8 mouse cellular contexts compared by ENCODE assay signal in the genomic region with DNA sequence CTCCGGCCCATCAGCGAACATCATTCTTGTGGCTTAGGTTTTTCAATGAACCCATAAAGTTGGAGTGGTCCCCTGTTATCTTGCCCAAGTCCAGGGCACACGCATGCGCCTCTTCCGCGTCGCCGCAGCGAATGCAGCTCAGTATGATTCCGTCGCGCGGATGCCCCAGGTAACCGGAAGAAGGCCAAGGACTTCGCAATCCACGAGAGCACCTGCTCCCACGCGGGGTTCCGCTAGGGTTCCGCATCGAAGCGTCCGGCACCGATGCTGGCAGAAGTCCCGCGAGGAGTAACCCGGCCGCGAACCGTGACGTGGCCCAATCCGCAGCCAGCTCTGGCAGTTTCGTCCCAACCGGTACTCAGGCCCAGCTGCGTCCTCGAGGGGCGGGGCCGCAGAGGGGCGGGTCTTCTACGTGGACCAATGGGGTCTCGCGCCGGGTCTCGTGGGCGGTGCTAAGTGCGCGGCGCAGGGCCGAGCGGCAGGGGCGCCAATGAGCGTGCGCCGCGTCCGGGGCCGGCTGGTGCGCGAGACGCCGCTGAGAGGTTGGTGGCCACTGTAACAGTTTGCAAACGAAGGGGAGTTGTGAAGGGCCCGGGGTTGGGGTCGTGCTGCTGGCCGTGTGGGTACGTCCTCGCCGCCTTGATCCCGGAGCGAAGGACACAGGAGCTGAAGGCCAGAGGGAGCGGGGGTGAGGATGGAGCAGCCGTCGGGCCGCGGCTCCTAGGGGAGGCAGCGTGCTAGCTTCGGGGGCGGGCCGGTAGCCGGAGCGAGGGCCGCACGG. TPM values are rescaled to one million over a fixed set of nuclear protein-coding genes. Genes with fewer than 3 reads are reported as not detected.
A peak's percentile ranks its signal among the peaks of the same experiment; 100 is the strongest.
DNase-seq lines count a peak whose midpoint lies in the region; ATAC-seq and TF ChIP-seq lines count a peak whose summit lies in the region.

A gene (plus strand): TSS at position 437 of the 781 bp plus-strand sequence.

- peaks cover 30 to 39% of the 10 kb centered on the region in 2 experiments for H3K36me3 ChIP-seq in CH12.LX (replicated peaks in 1 of 2; ENCODE audit: control insufficient read depth in 1 of 2, insufficient read depth in 1 of 2, low read length in 1 of 2)
- peaks cover 19% of the 10 kb centered on the region for H3K36me3 ChIP-seq in forebrain, embryonic 11.5 days (ENCODE audit: control insufficient read depth, insufficient read depth, low read length)
- peaks cover 35% of the 10 kb centered on the region for H3K36me3 ChIP-seq in heart, embryonic 16.5 days (ENCODE audit: control insufficient read depth, insufficient read depth)
- H3K36me3 ChIP-seq in liver, embryonic 15.5 days (replicated peaks) = peaks cover 36% of the 10 kb centered on the region
- H3K36me3 ChIP-seq in neural tube, embryonic 12.5 days = peaks cover 33% of the 10 kb centered on the region

- peak; percentile 86 for TF ChIP-seq POLR2A in CH12.LX (IDR thresholded peaks at IDR 0.05; ENCODE audit: low read depth, low read length)

- H3K9ac ChIP-seq in CH12.LX (ENCODE audit: insufficient read depth, low read depth) = peak within 1 kb of the TSS; percentile 93
- peak within 1 kb of the TSS; percentile 94 for H3K9ac ChIP-seq in forebrain, embryonic 11.5 days (ENCODE audit: low read length)
- peak within 1 kb of the TSS; percentile 89 for H3K9ac ChIP-seq in heart, embryonic 16.5 days (ENCODE audit: low read length)
- H3K9ac ChIP-seq in liver, embryonic 15.5 days = peak within 1 kb of the TSS; percentile 80
- peak within 1 kb of the TSS; percentile 89 for H3K9ac ChIP-seq in neural tube, embryonic 12.5 days

- peak; percentile 97 for ATAC-seq in forebrain, embryonic 11.5 days (replicated peaks; ENCODE audit: low FRiP score)
- peak; percentile 99 for ATAC-seq in heart, embryonic 16.5 days (replicated peaks; ENCODE audit: extremely low read depth, insufficient read depth, low FRiP score)
- ATAC-seq in liver, embryonic 15.5 days (ENCODE audit: insufficient read depth) = peak; percentile 93
- peak; percentile 98 for ATAC-seq in neural tube, embryonic 12.5 days (ENCODE audit: low FRiP score, low read depth)

- in situ Hi-C loops in CH12.LX (cut with MboI; ENCODE audit: low pct_ligation_motif_present, low pct_unique_long_range_greater_than_20kb, low sequenced_read_pairs) = no loop called here

- TF ChIP-seq CTCF in CH12.LX (conservative IDR thresholded peaks at IDR 0.05 in 1 of 2, IDR thresholded peaks at IDR 0.05 in 1 of 2; ENCODE audit: low read depth in 2 of 2, low read length in 2 of 2) = peak in 1 of 2 experiments; percentile 38; a peak in 2 of 4 replicates

- no peak for TF ChIP-seq EP300 in CH12.LX (IDR thresholded peaks at IDR 0.05; ENCODE audit: low read length)

- no peaks in the 10 kb centered on the region for H3K27me3 ChIP-seq in CH12.LX (replicated peaks)
- H3K27me3 ChIP-seq in forebrain, embryonic 11.5 days (ENCODE audit: control insufficient read depth, insufficient read depth, low read length) = no peaks in the 10 kb centered on the region
- no peaks in the 10 kb centered on the region for H3K27me3 ChIP-seq in heart, embryonic 16.5 days (ENCODE audit: control insufficient read depth, insufficient read depth, low read length)
- H3K27me3 ChIP-seq in liver, embryonic 15.5 days = no peaks in the 10 kb centered on the region
- no peaks in the 10 kb centered on the region for H3K27me3 ChIP-seq in neural tube, embryonic 12.5 days (replicated peaks)

- peak; percentile 97 for DNase-seq in CH12.LX (ENCODE audit: extremely low read depth)
- peak; percentile 92 for DNase-seq in c-Kit-positive CD71-positive TER-119-negative erythroid progenitor cells, embryonic 14.5 days (ENCODE audit: low read depth)
- peak; percentile 100 for DNase-seq in forebrain, embryonic 11.5 days (ENCODE audit: low spot score)
- DNase-seq in kidney, postnatal 36 days = peak; percentile 99
- DNase-seq in telencephalon, adult 2 months (ENCODE audit: low read depth, low spot score) = peak; percentile 96

- peak within 1 kb of the TSS; percentile 87 for H3K4me2 ChIP-seq in CH12.LX (ENCODE audit: insufficient read depth, low read depth, poor library complexity, severe bottlenecking)
- peak within 1 kb of the TSS; percentile 96 for H3K4me2 ChIP-seq in forebrain, embryonic 11.5 days (ENCODE audit: low read depth, low read length, severe bottlenecking)
- H3K4me2 ChIP-seq in heart, embryonic 16.5 days (ENCODE audit: low read depth, low read length) = peak within 1 kb of the TSS; percentile 94
- H3K4me2 ChIP-seq in liver, embryonic 15.5 days = peak within 1 kb of the TSS; percentile 93
- H3K4me2 ChIP-seq in neural tube, embryonic 12.5 days (replicated peaks) = peak within 1 kb of the TSS; percentile 89

- peaks cover 7 to 24% of the 10 kb centered on the region in 2 experiments for H3K4me1 ChIP-seq in CH12.LX (ENCODE audit: control insufficient read depth in 1 of 2, insufficient read depth in 2 of 2)
- H3K4me1 ChIP-seq in forebrain, embryonic 11.5 days (replicated peaks; ENCODE audit: control insufficient read depth, insufficient read depth, low read length) = peaks cover 4% of the 10 kb centered on the region
- H3K4me1 ChIP-seq in heart, embryonic 16.5 days (ENCODE audit: control insufficient read depth, insufficient read depth, low read length) = peaks cover 14% of the 10 kb centered on the region
- H3K4me1 ChIP-seq in liver, embryonic 15.5 days (replicated peaks) = peaks cover 35% of the 10 kb centered on the region
- H3K4me1 ChIP-seq in neural tube, embryonic 12.5 days = peaks cover 21% of the 10 kb centered on the region

- H3K9me3 ChIP-seq in CH12.LX (replicated peaks; ENCODE audit: low read length) = no peaks in the 10 kb centered on the region
- no peaks in the 10 kb centered on the region for H3K9me3 ChIP-seq in forebrain, embryonic 11.5 days (ENCODE audit: control insufficient read depth, low read length)
- H3K9me3 ChIP-seq in heart, embryonic 16.5 days (replicated peaks; ENCODE audit: control insufficient read depth, low read length) = no peaks in the 10 kb centered on the region
- H3K9me3 ChIP-seq in liver, embryonic 15.5 days (replicated peaks) = no peaks in the 10 kb centered on the region
- H3K9me3 ChIP-seq in neural tube, embryonic 12.5 days = no peaks in the 10 kb centered on the region

- TF ChIP-seq RAD21 in CH12.LX (IDR thresholded peaks at IDR 0.05; ENCODE audit: low read depth, low read length) = no peak

- dilution Hi-C loops in CH12.LX (cut with MboI; ENCODE audit: extremely low pct_ligation_motif_present, extremely low pct_unique_long_range_greater_than_20kb, low sequenced_read_pairs) = no loop called here

- under 1% methylated on average over 83 of the region's 83 CpGs for WGBS in forebrain, embryonic 11.5 days
- under 1% methylated on average over 83 of the region's 83 CpGs for WGBS in heart, embryonic 16.5 days
- WGBS in liver, embryonic 15.5 days (ENCODE audit: insufficient replicate concordance) = under 1% methylated on average over 83 of the region's 83 CpGs
- under 1% methylated on average over 83 of the region's 83 CpGs for WGBS in neural tube, embryonic 12.5 days

- H3K4me3 ChIP-seq in CH12.LX (replicated peaks in 1 of 3; ENCODE audit: low read depth in 2 of 3, low read length in 2 of 3, poor library complexity in 1 of 3) = peak within 1 kb of the TSS; percentile 89 to 96 (median 95)
- H3K4me3 ChIP-seq in forebrain, embryonic 11.5 days (ENCODE audit: low read depth, low read length) = peak within 1 kb of the TSS; percentile 89
- H3K4me3 ChIP-seq in heart, embryonic 16.5 days (ENCODE audit: low read length) = peak within 1 kb of the TSS; percentile 79
- H3K4me3 ChIP-seq in liver, embryonic 15.5 days (replicated peaks) = peak within 1 kb of the TSS; percentile 71
- H3K4me3 ChIP-seq in neural tube, embryonic 12.5 days = peak within 1 kb of the TSS; percentile 88

- peak within 1 kb of the TSS; percentile 64 for H3K27ac ChIP-seq in CH12.LX (ENCODE audit: insufficient read depth, low read depth)
- peak within 1 kb of the TSS; percentile 57 for H3K27ac ChIP-seq in forebrain, embryonic 11.5 days (ENCODE audit: low read depth, low read length)
- peak within 1 kb of the TSS; percentile 81 for H3K27ac ChIP-seq in heart, embryonic 16.5 days (ENCODE audit: low read length)
- H3K27ac ChIP-seq in liver, embryonic 15.5 days (replicated peaks) = peak within 1 kb of the TSS; percentile 88
- H3K27ac ChIP-seq in neural tube, embryonic 12.5 days = peak within 1 kb of the TSS; percentile 62

- H3K79me2 ChIP-seq in CH12.LX (replicated peaks; ENCODE audit: control insufficient read depth, extremely low read depth, insufficient read depth, poor library complexity, severe bottlenecking) = peaks cover 25% of the 10 kb centered on the region

TF ChIP-seq in CH12.LX, 34 proteins besides CTCF, POLR2A, EP300 and RAD21 (continues in another document):
- TF ChIP-seq JUND (conservative IDR thresholded peaks at IDR 0.05; ENCODE audit: low read depth, low read length) (no peak), RCOR1 (conservative IDR thresholded peaks at IDR 0.05; ENCODE audit: low read depth, low read length) (no peak), JUN (IDR thresholded peaks at IDR 0.05; ENCODE audit: insufficient read depth, low read depth, low read length) (no peak), UBTF (IDR thresholded peaks at IDR 0.05; ENCODE audit: low read depth, low read length) (peak; percentile 66; the same call in 1 of the 2 replicates), MYC (IDR thresholded peaks at IDR 0.05; ENCODE audit: low read depth, low read length) (peak; percentile 95), USF2 (conservative IDR thresholded peaks at IDR 0.05; ENCODE audit: low read depth, low read length) (no peak), MAX (IDR thresholded peaks at IDR 0.05; ENCODE audit: low read length) (peak; percentile 95), NRF1 (IDR thresholded peaks at IDR 0.05; ENCODE audit: low read depth, low read length) (peak; percentile 77), MAFK (IDR thresholded peaks at IDR 0.05; ENCODE audit: insufficient replicate concordance, low read length) (no peak), ZNF384 (IDR thresholded peaks at IDR 0.05; ENCODE audit: low read depth, low read length) (no peak), TBP (conservative IDR thresholded peaks at IDR 0.05; ENCODE audit: low read depth, low read length) (peak; percentile 65), ETS1 (conservative IDR thresholded peaks at IDR 0.05; ENCODE audit: low read depth, low read length) (peak; percentile 50), HCFC1 (IDR thresholded peaks at IDR 0.05; ENCODE audit: low read depth, low read length) (peak; percentile 76), ZC3H11A (IDR thresholded peaks at IDR 0.05; ENCODE audit: low read depth, low read length) (no peak)

RNA-seq across cellular contexts. Expression of the gene that starts here (rescaled TPM):
- total RNA-seq in CH12.LX (2012; rRNA removed) (88.7 and 148 TPM in 2 replicates), CH12.LX (2014; rRNA removed) (31.9 and 32.6 TPM in 2 replicates)
- polyA plus RNA-seq in CH12.LX (2012; ENCODE audit: insufficient read length, low read depth) = 89.9 and 90.8 TPM in 2 replicates
- polyA plus RNA-seq in forebrain, embryonic 11.5 days (2014; fragmentation: Nextera tagmentation; extraction: Ambion mirVana) = 32.5 and 35.2 TPM in 2 replicates
- 14.6 and 18.0 TPM in 2 replicates for polyA plus RNA-seq in heart, embryonic 16.5 days (2015; fragmentation: Nextera tagmentation; extraction: Ambion mirVana)
- 14.8 and 17.0 TPM in 2 replicates for polyA plus RNA-seq in liver, embryonic 15.5 days (2015; fragmentation: Nextera tagmentation; extraction: Ambion mirVana)
- polyA plus RNA-seq in neural tube, embryonic 12.5 days (2016; fragmentation: Nextera tagmentation; extraction: Ambion mirVana) = 31.0 and 33.0 TPM in 2 replicates

Comparison
In these comparisons a context has a peak if more than half of its experiments do, and no peak if none do; other contexts are left out.
1. Peak in every context shown above with its lines: DNase-seq, ATAC-seq, H3K4me3 ChIP-seq and H3K27ac ChIP-seq.